Mouse (Mus musculus) heart, postnatal 0 days (tissue): ENCODE results near the gene Lmntd1. TPM values are rescaled to one million over a fixed set of nuclear protein-coding genes. Genes with fewer than 3 reads are reported as not detected.
A peak's percentile ranks its signal among the peaks of the same experiment; 100 is the strongest.

Source experiments
- ATAC-seq: fragments of 200-750 bp; cut with Nextera tagmentation; 2 replicates; pipeline ENCODE4 v1.8.0; 2017; ENCODE audit warnings: low read depth, moderate number of reproducible peaks, moderate library complexity; ENCODE audit not compliant: insufficient read depth
- DNase-seq: peaks from one replicate; pipeline ENCODE4 v3.0.0-alpha.2; 2016; ENCODE audit warnings: low spot score
- H3K27ac ChIP-seq: fragments of 300-500 bp; sonication (generic); 2 replicates; pipeline ENCODE4 v1.5.1; 2014; ENCODE audit warnings: low read depth, mild to moderate bottlenecking
- H3K27me3 ChIP-seq: fragments of 300-500 bp; sonication (generic); 2 replicates; pipeline ENCODE4 v1.6.1; 2014; ENCODE audit warnings: low read length, mixed read lengths; ENCODE audit not compliant: control insufficient read depth, insufficient read depth
- H3K36me3 ChIP-seq: fragments of 300-500 bp; sonication (generic); replicated peaks from 2 replicates; pipeline ENCODE4 v1.6.1; 2014; ENCODE audit warnings: low read length, mixed read lengths; ENCODE audit not compliant: control insufficient read depth, insufficient read depth
- H3K4me1 ChIP-seq: fragments of 300-500 bp; sonication (generic); 2 replicates; pipeline ENCODE4 v1.6.1; 2014; ENCODE audit warnings: antibody characterized with exemption; ENCODE audit not compliant: control insufficient read depth, insufficient read depth
- H3K4me2 ChIP-seq: fragments of 300-500 bp; sonication (generic); 2 replicates; pipeline ENCODE4 v1.6.1; 2014; ENCODE audit warnings: low read depth, mild to moderate bottlenecking, low read length, moderate library complexity
- H3K4me3 ChIP-seq: fragments of 300-500 bp; sonication (generic); 2 replicates; pipeline ENCODE4 v1.5.1; 2014; ENCODE audit warnings: low read depth, low read length
- H3K9ac ChIP-seq: fragments of 300-500 bp; sonication (generic); replicated peaks from 2 replicates; pipeline ENCODE4 v1.6.1; 2014; ENCODE audit warnings: low read depth, low read length, mixed read lengths
- H3K9me3 ChIP-seq: fragments of 300-500 bp; sonication (generic); replicated peaks from 2 replicates; pipeline ENCODE4 v1.6.1; 2016; ENCODE audit warnings: low read length; ENCODE audit not compliant: control insufficient read depth
- CTCF ChIP-seq: IDR thresholded peaks from 2 replicates; pipeline ENCODE4 v1.5.1; 2016; ENCODE audit warnings: antibody characterized with exemption, control low read depth, low read depth
- EP300 ChIP-seq: IDR thresholded peaks from 2 replicates; pipeline ENCODE4 v1.6.1; 2016; ENCODE audit warnings: antibody characterized with exemption, low read depth
- WGBS: fragments of 180-500 bp; shearing (Covaris S2); extraction: QIAGEN DNeasy Blood & Tissue Kit; methylation state at CpG from one replicate; pipeline ENCODE4 v1.1.7; 2014; 5-methylcytosine and 5-hydroxymethylcytosine counted together
- polyA plus RNA-seq: library from polyadenylated mRNA; unstranded; fragments of >200 nt; fragmentation: Nextera tagmentation; extraction: Ambion mirVana; gene quantifications from 2 replicates; pipeline ENCODE4 v1.2.1, GENCODE M21; 2015
- total RNA-seq: library from RNA; depleted of rRNA; stranded (reverse); fragments of >200 nt; gene quantifications from 2 replicates; pipeline ENCODE4 v1.2.3, GENCODE M21; 2014; ENCODE audit warnings: low replicate concordance

Lmntd1 gene
- total and polyA plus RNA-seq, 2 experiments from 2014 or later: 4.5 to 9.8 TPM

DNA sequence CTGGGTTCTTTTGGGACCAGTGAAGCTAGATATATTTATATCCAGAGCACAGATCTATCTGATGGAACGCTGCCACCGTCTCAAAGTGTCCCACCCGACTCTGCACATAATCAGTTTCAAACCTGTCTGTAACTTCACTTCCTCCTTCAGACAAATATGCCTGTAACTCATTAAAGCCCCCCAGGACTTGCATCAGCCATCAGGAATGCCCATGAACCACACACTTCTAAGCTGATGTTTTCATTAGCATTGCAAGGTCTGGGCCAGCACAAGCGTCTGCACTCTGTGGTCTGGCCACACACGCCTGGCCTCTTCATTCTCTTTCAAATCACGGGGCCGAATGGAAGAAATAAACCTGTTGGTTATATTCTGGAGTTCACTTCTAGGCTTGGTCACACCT is 250.4 kb downstream of the Lmntd1 start:
- ATAC-seq (no peak), DNase-seq (no peak)
- Histone ChIP-seq H3K4me1 (no peaks in the 10 kb centered on the region), H3K9ac (no peak overlapping the region), H3K4me2 (no peak overlapping the region), H3K36me3 (no peaks in the 10 kb centered on the region), H3K27me3 (peaks cover 5% of the 10 kb centered on the region), H3K9me3 (no peaks in the 10 kb centered on the region), H3K27ac (no peak overlapping the region), H3K4me3 (no peak overlapping the region)
- TF ChIP-seq CTCF (no peak), EP300 (no peak)
- 63% methylated on average over 7 of the region's 7 CpGs for WGBS

DNA sequence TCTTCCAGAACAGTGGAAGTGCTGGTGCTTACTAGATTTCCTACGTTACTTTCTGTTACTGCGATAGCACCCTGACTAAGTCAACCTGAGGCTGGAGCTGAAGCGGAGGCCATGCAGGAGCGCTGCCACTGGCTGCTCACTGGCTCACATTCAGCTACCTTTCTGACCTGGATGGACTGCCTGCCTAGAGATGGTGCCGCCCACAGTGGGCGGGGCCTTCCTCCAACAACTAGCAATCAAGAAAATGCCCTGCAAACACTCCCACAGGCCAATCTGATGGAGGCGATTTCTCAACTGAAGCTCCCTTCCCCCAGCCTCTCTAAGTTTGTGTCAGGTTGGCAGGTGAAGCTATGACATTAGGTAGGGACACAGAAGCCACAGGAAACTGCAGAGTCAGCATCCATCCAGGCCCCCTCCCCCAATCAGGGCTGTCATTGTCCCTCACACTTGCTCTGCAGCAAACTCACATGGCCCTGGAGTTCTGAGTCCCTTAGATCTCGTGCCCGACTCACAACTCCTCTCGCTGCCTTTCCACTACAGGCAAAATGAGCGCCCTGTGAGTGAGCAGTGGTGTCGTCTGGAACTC is 252.9 kb downstream of the Lmntd1 start:
- H3K27ac ChIP-seq: no peak overlapping the region
- no peak for ATAC-seq

GRCm38 (mm10) chr6:145359470-145360430 is 254.4 kb downstream of the Lmntd1 start:
- H3K4me1 ChIP-seq: no peaks in the 10 kb centered on the region
- H3K9me3 ChIP-seq: 0 out of 2 replicates have a peak, but pooled peaks cover 5% of the 10 kb centered on the region
- no peak overlapping the region for H3K4me3 ChIP-seq
- ATAC-seq: no peak
- TF ChIP-seq CTCF: peak; percentile 85
- TF ChIP-seq EP300: no peak
- 0 out of 2 replicates have a peak overlapping the region, but pooled peaks have one; percentile 31 for H3K4me2 ChIP-seq
- H3K27me3 ChIP-seq: peaks cover 5% of the 10 kb centered on the region
- no peaks in the 10 kb centered on the region for H3K36me3 ChIP-seq
- peak; percentile 67 for DNase-seq
- H3K27ac ChIP-seq: no peak overlapping the region
- 38% methylated on average over 26 of the region's 26 CpGs for WGBS
- no peak overlapping the region for H3K9ac ChIP-seq

More for the DNA sequence above, 252.9 kb downstream of the Lmntd1 start:
- Histone ChIP-seq H3K27me3 (peaks cover 5% of the 10 kb centered on the region), H3K9me3 (no peaks in the 10 kb centered on the region), H3K9ac (no peak overlapping the region), H3K4me3 (no peak overlapping the region), H3K4me2 (no peak overlapping the region), H3K36me3 (no peaks in the 10 kb centered on the region), H3K4me1 (no peaks in the 10 kb centered on the region)
- TF ChIP-seq CTCF (no peak), EP300 (no peak)
- WGBS: 75% methylated on average over 12 of the region's 12 CpGs
- no peak for DNase-seq

DNA sequence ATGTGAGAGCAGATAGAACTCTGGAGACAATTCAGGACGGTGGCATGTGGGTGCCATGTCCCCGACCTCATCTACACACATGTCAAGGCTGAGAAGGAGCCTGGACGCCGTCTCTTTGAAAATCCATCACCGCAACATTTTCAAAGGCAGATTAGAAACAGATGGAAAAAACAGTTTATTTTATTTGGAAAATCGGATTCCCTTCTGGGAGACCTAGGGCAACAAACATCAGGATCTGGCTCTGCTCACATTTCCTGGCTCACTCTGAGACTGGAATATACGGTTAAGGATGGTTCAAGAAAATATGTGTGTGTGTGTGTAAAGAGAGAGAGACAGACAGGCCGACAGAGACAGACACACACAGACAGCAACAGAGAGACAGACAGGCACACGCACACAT is 256.1 kb downstream of the Lmntd1 start:
- Histone ChIP-seq H3K9ac (no peak overlapping the region), H3K27me3 (peaks cover 5% of the 10 kb centered on the region), H3K9me3 (0 out of 2 replicates have a peak, but pooled peaks cover 5% of the 10 kb centered on the region), H3K27ac (no peak overlapping the region), H3K36me3 (no peaks in the 10 kb centered on the region), H3K4me1 (no peaks in the 10 kb centered on the region), H3K4me3 (no peak overlapping the region), H3K4me2 (no peak overlapping the region)
- 75% methylated on average over 9 of the region's 9 CpGs for WGBS
- TF ChIP-seq EP300 (no peak), CTCF (no peak)
- ATAC-seq: no peak
- DNase-seq: no peak

GRCm38 (mm10) chr6:145353806-145354205 is 260.3 kb downstream of the Lmntd1 start:
- Histone ChIP-seq H3K4me3 (no peak overlapping the region), H3K27me3 (no peaks in the 10 kb centered on the region), H3K36me3 (no peaks in the 10 kb centered on the region), H3K27ac (no peak overlapping the region), H3K4me1 (no peaks in the 10 kb centered on the region), H3K9me3 (0 out of 2 replicates have a peak, but pooled peaks cover 5% of the 10 kb centered on the region), H3K4me2 (no peak overlapping the region), H3K9ac (no peak overlapping the region)
- WGBS: 88% methylated on average over 5 of the region's 5 CpGs
- DNase-seq: no peak
- TF ChIP-seq CTCF (no peak), EP300 (no peak)
- no peak for ATAC-seq
